In the genomic region with DNA sequence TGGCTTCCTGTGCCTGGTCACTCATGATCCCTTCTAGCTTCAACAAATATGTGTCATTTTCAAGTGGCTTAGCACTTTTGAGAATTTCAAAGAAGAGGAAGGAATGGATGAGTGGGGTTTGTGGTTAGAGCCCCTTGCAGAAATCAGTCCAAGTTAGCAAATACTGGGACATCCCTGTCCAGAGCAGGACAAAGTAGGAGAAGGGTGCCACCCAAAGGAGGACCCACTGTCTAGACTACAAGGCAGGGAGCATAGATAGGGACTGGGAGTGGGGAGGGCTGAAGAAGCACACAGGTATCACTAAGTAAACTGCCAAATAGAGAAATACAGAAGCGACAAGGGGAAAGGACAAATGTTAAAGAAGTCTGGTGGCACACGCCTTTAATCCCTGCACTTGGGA, we compare ENCODE assay signal across 14 mouse cellular contexts. TPM values are rescaled to one million over a fixed set of nuclear protein-coding genes. Genes with fewer than 3 reads are reported as not detected.
DNase-seq lines count a peak whose midpoint lies in the region; ATAC-seq lines count a peak whose summit lies in the region.
"Had no signal": no experiment of that assay in that cellular context is flagged by ENCODE, and none has a peak within 500 bp of the region (broad histone marks: within the 10 kb centered on the region; RNA-seq: fewer than 3 reads in every experiment).

No protein-coding gene starts in this region.

- ATAC-seq in heart, embryonic 13.5 days (ENCODE audit: extremely low read depth, insufficient number of reproducible peaks, low FRiP score, low TSS enrichment), result no peak
- ATAC-seq in limb, embryonic 12.5 days (ENCODE audit: insufficient number of reproducible peaks, insufficient read depth, low FRiP score, low TSS enrichment, low read depth), result no peak
- peak; percentile 35 for ATAC-seq in megakaryocyte progenitor cell, adult 5-6 weeks (replicated peaks; ENCODE audit: poor library complexity)
- ATAC-seq in midbrain, embryonic 11.5 days (ENCODE audit: low FRiP score), result no peak
- ATAC-seq: inflammation-experienced regulatory T-cells, adult 6 months had no signal

- H3K4me1 ChIP-seq in heart, embryonic 13.5 days, result peaks cover 35% of the 10 kb centered on the region
- peaks cover 9% of the 10 kb centered on the region for H3K4me1 ChIP-seq in limb, embryonic 12.5 days (replicated peaks)
- peaks cover 21% of the 10 kb centered on the region for H3K4me1 ChIP-seq in limb, embryonic 10.5 days
- H3K4me1 ChIP-seq in brown adipose tissue, adult 24 weeks (ENCODE audit: control insufficient read depth, insufficient read depth, insufficient read length, low read length), result peaks cover 11% of the 10 kb centered on the region
- H3K4me1 ChIP-seq in midbrain, embryonic 11.5 days (ENCODE audit: control insufficient read depth, insufficient read depth, low read length), result peaks cover 5% of the 10 kb centered on the region; the same call in 1 of the 2 replicates

- no peak overlapping the region for H3K4me3 ChIP-seq in heart, embryonic 13.5 days
- H3K4me3 ChIP-seq in limb, embryonic 12.5 days (replicated peaks), result no peak overlapping the region
- no peak overlapping the region for H3K4me3 ChIP-seq in limb, embryonic 10.5 days
- no peak overlapping the region for H3K4me3 ChIP-seq in brown adipose tissue, adult 24 weeks (ENCODE audit: insufficient read depth, low read depth, low read length)
- no peak overlapping the region for H3K4me3 ChIP-seq in midbrain, embryonic 11.5 days (ENCODE audit: low read depth, low read length)

- no peak for DNase-seq in heart, adult 8-10 months (ENCODE audit: low spot score)
- no peak for DNase-seq in limb, embryonic 10.5 days (ENCODE audit: low spot score)
- no peak for DNase-seq in midbrain, embryonic 11.5 days (ENCODE audit: low spot score, missing footprints)
- DNase-seq: adrenal gland, postnatal 25 days; cerebellum, adult 2 months; kidney, postnatal 10 days; thymus, adult 18-20 months had no signal

- peaks cover 4% of the 10 kb centered on the region; the same call in 1 of the 2 replicates for H3K9me3 ChIP-seq in heart, embryonic 13.5 days
- no peaks in the 10 kb centered on the region for H3K9me3 ChIP-seq in limb, embryonic 12.5 days
- H3K9me3 ChIP-seq in limb, embryonic 10.5 days (replicated peaks), result no peaks in the 10 kb centered on the region
- H3K9me3 ChIP-seq in midbrain, embryonic 11.5 days (ENCODE audit: control insufficient read depth, low read length), result no peaks in the 10 kb centered on the region

- H3K4me2 ChIP-seq in heart, embryonic 13.5 days, result peak overlapping the region; percentile 78
- H3K4me2 ChIP-seq in limb, embryonic 12.5 days, result peak overlapping the region; percentile 95; the same call in 1 of the 2 replicates
- H3K4me2 ChIP-seq in midbrain, embryonic 11.5 days, result no peak overlapping the region

- 0 out of 2 replicates have a peak overlapping the region, but pooled peaks have one; percentile 48 for H3K27ac ChIP-seq in heart, embryonic 13.5 days (replicated peaks)
- H3K27ac ChIP-seq in limb, embryonic 12.5 days, result no peak overlapping the region
- H3K27ac ChIP-seq in limb, embryonic 10.5 days, result no peak overlapping the region
- H3K27ac ChIP-seq in brown adipose tissue, adult 24 weeks (replicated peaks; ENCODE audit: low read depth, low read length), result peak overlapping the region; percentile 27
- H3K27ac ChIP-seq in midbrain, embryonic 11.5 days (ENCODE audit: low read depth, low read length), result no peak overlapping the region

- H3K9ac ChIP-seq in heart, embryonic 13.5 days, result peak overlapping the region; percentile 56
- H3K9ac ChIP-seq in limb, embryonic 12.5 days (replicated peaks), result no peak overlapping the region
- no peak overlapping the region for H3K9ac ChIP-seq in midbrain, embryonic 11.5 days (ENCODE audit: low read length)

- no peaks in the 10 kb centered on the region for H3K36me3 ChIP-seq in heart, embryonic 13.5 days
- no peaks in the 10 kb centered on the region for H3K36me3 ChIP-seq in limb, embryonic 12.5 days
- no peaks in the 10 kb centered on the region for H3K36me3 ChIP-seq in limb, embryonic 10.5 days
- no peaks in the 10 kb centered on the region for H3K36me3 ChIP-seq in midbrain, embryonic 11.5 days (ENCODE audit: control insufficient read depth, insufficient read depth, low read length)

- no peaks in the 10 kb centered on the region for H3K27me3 ChIP-seq in heart, embryonic 13.5 days (replicated peaks)
- H3K27me3 ChIP-seq in limb, embryonic 12.5 days, result no peaks in the 10 kb centered on the region
- H3K27me3 ChIP-seq in limb, embryonic 10.5 days (ENCODE audit: low read depth, poor library complexity, severe bottlenecking), result 0 out of 2 replicates have a peak, but pooled peaks cover 4% of the 10 kb centered on the region
- H3K27me3 ChIP-seq in midbrain, embryonic 11.5 days (ENCODE audit: control insufficient read depth, insufficient read depth, low read length), result peaks cover 17% of the 10 kb centered on the region
- H3K27me3 ChIP-seq: Patski had no signal

- 94% methylated on average over 2 of the region's 2 CpGs for WGBS in heart, embryonic 13.5 days
- 90% methylated on average over 2 of the region's 2 CpGs for WGBS in limb, embryonic 12.5 days
- WGBS in limb, embryonic 10.5 days, result 97% methylated on average over 2 of the region's 2 CpGs
- WGBS in midbrain, embryonic 11.5 days, result 86% methylated on average over 2 of the region's 2 CpGs

RNA-seq across cellular contexts. Expression of gene Itga1, which starts 1.0 kb away (rescaled TPM):
- 22.5 and 26.2 TPM in 2 replicates for polyA plus RNA-seq in heart, embryonic 13.5 days (2015; fragmentation: Nextera tagmentation; extraction: Ambion mirVana)
- total RNA-seq in heart, adult 8-10 months (2022), result 10 to 100 TPM; 24.4 to 34.2 (median 33.7) TPM
- 3.5 and 4.1 TPM in 2 replicates for polyA plus RNA-seq in limb, embryonic 12.5 days (2016; fragmentation: Nextera tagmentation; extraction: Ambion mirVana)
- polyA plus RNA-seq in limb, embryonic 10.5 days (2016; fragmentation: Nextera tagmentation; extraction: Ambion mirVana), result 4.0 and 4.2 TPM in 2 replicates
- polyA plus RNA-seq in brown adipose tissue, adult 24 weeks (2012; ENCODE audit: insufficient read depth, insufficient read length, missing spikeins), result 19.8 and 21.6 TPM in 2 replicates
- 12.3 and 18.0 TPM in 2 replicates for total RNA-seq in megakaryocyte progenitor cell, adult 5-6 weeks (2015)
- total RNA-seq in megakaryocyte progenitor cell, adult 5-6 weeks (2017), result 7.0 and 8.8 TPM in 2 replicates
- polyA plus RNA-seq in midbrain, embryonic 11.5 days (2014; fragmentation: Nextera tagmentation; extraction: Ambion mirVana), result 5.4 and 6.3 TPM in 2 replicates

RNA-seq across cellular contexts. Expression of gene Gm49395, which starts 1.0 kb away (rescaled TPM):
- 7.8 and 9.5 TPM in 2 replicates for polyA plus RNA-seq in heart, embryonic 13.5 days (2015; fragmentation: Nextera tagmentation; extraction: Ambion mirVana)
- total RNA-seq in heart, adult 8-10 months (2022), result 10 to 100 TPM in 1 of 4 experiments, 1 to 10 TPM in 3; 7.6 to 12.9 (median 9.2) TPM
- 2.1 and 2.8 TPM in 2 replicates for polyA plus RNA-seq in limb, embryonic 12.5 days (2016; fragmentation: Nextera tagmentation; extraction: Ambion mirVana)
- 1.7 and 3.2 TPM in 2 replicates for polyA plus RNA-seq in limb, embryonic 10.5 days (2016; fragmentation: Nextera tagmentation; extraction: Ambion mirVana)
- polyA plus RNA-seq in brown adipose tissue, adult 24 weeks (2012; ENCODE audit: insufficient read depth, insufficient read length, missing spikeins), result 5.0 and 6.2 TPM in 2 replicates
- total RNA-seq in megakaryocyte progenitor cell, adult 5-6 weeks (2015), result 17.4 and 21.6 TPM in 2 replicates
- total RNA-seq in megakaryocyte progenitor cell, adult 5-6 weeks (2017), result 3.1 and 5.7 TPM in 2 replicates
- polyA plus RNA-seq in midbrain, embryonic 11.5 days (2014; fragmentation: Nextera tagmentation; extraction: Ambion mirVana), result 3.2 and 3.6 TPM in 2 replicates
- total RNA-seq: midbrain, postnatal 0 days had no signal

RNA-seq across cellular contexts. Expression of gene Pelo, which starts 12.8 kb away (rescaled TPM):
- polyA plus RNA-seq in heart, embryonic 13.5 days (2015; fragmentation: Nextera tagmentation; extraction: Ambion mirVana), result 7.4 and 7.9 TPM in 2 replicates
- 10 to 100 TPM; 14.1 to 19.2 (median 17.9) TPM for total RNA-seq in heart, adult 8-10 months (2022)
- polyA plus RNA-seq in limb, embryonic 12.5 days (2016; fragmentation: Nextera tagmentation; extraction: Ambion mirVana), result 5.0 and 5.2 TPM in 2 replicates
- polyA plus RNA-seq in limb, embryonic 10.5 days (2016; fragmentation: Nextera tagmentation; extraction: Ambion mirVana), result 6.7 and 7.4 TPM in 2 replicates
- polyA plus RNA-seq in brown adipose tissue, adult 24 weeks (2012; ENCODE audit: insufficient read depth, insufficient read length, missing spikeins), result 3.8 and 6.6 TPM in 2 replicates
- 13.2 and 16.6 TPM in 2 replicates for total RNA-seq in megakaryocyte progenitor cell, adult 5-6 weeks (2015)
- 13.9 and 15.5 TPM in 2 replicates for total RNA-seq in megakaryocyte progenitor cell, adult 5-6 weeks (2017)
- polyA plus RNA-seq in midbrain, embryonic 11.5 days (2014; fragmentation: Nextera tagmentation; extraction: Ambion mirVana), result 6.7 and 7.4 TPM in 2 replicates

Comparison
In these comparisons a context has a peak if more than half of its experiments do, and no peak if none do; other contexts are left out.
1. H3K27ac ChIP-seq: peak in heart, embryonic 13.5 days (single experiment) and brown adipose tissue, adult 24 weeks (single experiment); none in limb, embryonic 12.5 days (single experiment), limb, embryonic 10.5 days (single experiment) and midbrain, embryonic 11.5 days (single experiment).